Mouse (Mus musculus) gastrocnemius, adult 8-10 months (tissue): ENCODE measurements at regions not wholly inside any gene's neighbourhood (a gene's known extent, or its start where the extent isn't known, plus 50 kb on each side); places are given as distances from the start of the nearest gene placed in this dataset.
A peak's percentile ranks its signal among the peaks of the same experiment; 100 is the strongest.

Source experiments
- DNase-seq, 2 experiments: peaks; one replicate each; pipeline ENCODE4 v3.0.0; 2022; ENCODE audit warnings: low spot score in 2 of 2

DNA sequence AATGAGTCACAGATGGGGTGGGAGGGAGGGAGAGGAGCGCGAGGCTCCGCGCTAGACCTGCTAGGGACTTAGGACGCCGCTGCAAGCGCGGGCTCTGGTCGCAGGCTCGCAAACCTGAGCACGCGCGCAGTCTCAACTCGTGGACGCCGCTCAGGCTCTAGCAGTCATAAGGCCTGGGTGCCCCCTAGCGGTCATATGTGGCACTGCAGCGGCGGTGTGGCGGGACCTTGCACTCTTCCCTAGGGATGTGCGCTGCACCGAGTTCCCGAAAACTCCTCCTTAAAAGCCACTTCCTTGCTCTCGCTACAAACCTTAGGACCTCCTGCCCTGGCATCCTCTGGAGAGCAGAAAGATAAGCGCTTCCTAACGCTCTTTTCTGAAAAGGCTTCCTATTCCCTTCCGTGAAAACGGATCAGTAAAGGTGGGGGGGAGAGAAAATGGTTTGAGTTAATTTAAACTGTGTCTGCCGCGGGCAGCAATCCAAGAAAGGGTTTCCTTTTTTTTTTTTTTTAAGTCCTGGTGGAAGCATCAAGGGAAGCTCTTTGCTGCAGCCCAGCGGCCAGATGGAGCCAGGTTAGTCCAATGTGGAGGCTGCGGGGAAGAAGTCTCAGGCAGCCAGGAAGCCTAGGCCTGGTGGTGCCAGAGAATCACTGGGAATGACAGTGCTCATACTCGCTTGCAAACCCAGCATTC lies 50.7 kb upstream of the Kdm8 start:
- DNase-seq, result peak; percentile 90 to 93
